Mouse (Mus musculus): ENCODE results near the gene Cxcr2.

The Cxcr2 gene

DNA sequence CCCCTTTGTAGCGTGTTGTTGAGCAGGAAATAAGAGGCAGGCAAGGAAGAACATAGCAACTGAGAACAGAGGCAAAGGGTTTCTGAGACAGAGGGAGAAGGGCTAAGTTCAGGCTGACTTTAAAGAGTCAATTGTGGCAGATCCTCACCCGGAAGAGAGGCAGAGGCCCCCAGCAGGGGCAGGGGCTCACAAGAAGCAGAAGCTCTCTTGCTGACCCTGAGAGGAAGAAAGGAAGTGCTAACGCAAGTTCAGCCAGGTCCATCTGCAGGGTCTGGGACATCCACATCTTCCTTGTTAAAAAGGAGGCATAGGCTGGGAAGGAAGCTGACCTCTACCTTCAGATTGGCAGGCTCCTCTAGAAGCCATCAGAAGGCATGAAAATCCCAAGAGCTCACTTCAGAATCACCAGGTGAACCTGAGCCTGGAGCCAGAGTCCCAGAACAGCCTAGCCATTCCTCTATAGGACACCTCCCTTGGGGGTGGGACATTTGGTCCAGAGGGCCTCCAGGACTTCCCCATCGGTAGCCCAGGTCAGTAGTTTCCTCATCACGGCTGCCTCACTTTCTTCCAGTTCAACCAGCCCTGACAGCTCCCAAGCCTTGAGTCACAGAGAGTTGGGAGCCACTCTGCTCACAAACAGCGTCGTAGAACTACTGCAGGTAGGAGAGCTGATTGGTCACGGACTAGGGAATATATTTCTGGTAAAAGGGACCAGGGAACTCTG, at the start of gene Cxcr2:
TSS of gene Cxcr2 (plus strand) at position 529 of the 724 bp plus-strand sequence.
- no peak for DNase-seq (ENCODE audit: low read depth, low spot score)

- no peak for DNase-seq (ENCODE audit: low read depth, low spot score)
Measured at GRCm38 (mm10) chr1:74105660-74106059, 48.1 kb upstream of the Cxcr2 start.

DNA sequence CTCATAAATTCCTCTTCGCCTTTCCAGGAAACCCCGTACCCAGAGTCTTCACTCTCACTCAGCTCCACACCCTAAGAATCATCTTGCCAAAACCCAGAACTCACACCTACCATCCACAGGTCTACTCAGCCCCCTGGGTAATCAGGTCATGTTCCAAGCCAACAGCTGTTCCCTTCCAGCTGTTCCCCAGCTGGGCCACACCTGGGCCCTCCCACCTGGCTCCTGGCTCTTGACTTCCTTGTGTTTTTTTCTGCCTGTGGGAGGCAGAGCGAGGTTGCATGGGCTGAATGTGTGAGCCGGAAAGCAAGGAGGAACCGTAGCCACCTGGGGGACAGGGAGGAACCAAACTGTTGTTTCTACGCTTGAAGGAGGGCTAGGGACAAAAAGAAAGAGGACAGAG, 47.6 kb upstream of the Cxcr2 start:
- DNase-seq (ENCODE audit: low read depth, low spot score): no peak

DNA sequence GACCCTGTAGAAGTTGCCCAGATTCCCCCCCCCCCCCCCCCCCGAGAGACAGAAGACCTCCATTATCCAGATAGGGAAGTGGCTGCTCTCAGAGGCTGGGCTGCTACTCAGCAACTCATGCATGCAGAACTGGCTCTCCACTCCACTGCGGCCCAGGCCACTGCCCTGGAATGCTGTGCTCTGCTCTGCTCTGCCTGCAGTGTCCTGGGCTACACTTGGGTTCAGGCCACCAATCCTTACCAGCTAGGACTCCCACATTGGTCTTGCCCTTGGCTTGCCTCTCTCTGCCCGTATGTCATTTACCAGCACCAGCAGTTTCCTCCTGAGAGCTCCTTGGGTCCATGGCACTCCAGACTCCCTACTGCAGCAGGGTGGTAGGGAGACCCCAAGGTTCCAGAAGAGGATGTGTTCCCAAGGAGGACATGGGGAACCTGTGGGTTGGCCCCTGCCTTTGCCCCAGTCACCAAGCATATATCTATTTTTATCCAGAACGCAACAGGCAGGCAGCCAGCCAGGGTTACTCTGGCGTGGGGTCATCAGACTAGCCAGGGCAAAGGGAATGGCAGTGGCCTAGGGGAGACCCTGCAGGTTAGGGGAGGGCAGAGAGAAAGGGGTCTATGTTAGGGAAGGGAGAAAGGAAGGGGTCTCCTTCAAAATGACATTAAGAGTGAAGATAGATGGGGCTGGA, 45.7 kb upstream of the Cxcr2 start:
- DNase-seq (ENCODE audit: low read depth, low spot score): no peak

- no peak for DNase-seq (ENCODE audit: low read depth, low spot score)
Measured at GRCm38 (mm10) chr1:74109670-74110069, 44.1 kb upstream of the Cxcr2 start.

DNA sequence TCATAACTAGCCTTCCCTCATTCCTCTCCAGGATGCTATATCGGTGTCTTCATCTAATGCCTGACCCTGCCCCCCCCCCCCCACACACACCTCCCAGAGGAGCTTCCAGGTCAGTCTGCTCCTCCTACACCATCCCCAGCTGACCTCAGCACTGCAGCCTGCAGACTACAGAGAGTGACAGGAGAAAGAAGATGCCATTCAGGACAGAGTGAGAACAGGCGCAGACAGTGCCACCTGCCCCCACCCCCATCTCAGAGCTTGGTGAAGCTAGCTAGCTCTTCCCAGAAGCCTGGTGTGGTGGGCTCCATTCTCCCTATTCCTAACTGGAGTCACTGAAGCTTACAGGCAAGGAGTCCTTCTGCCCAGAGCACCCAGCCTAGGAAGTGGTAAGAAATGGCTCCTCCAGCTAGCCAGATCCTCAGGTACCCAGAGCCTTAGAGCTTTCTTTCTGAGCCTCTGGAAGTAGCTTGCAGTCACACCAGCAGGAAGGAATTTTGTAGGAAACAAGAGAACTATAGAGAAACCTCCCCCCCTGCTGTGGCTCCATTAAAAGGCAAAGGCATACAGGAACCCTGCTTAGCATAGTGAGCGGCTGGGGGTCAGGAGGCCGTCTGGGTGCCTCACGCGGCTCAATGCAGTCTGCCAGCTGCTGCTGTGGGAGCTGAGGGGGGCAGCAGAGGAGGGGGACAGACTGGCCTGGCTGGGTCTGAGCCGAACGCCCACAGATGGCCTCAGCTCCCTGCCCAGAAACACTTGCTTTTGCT, 42.7 kb upstream of the Cxcr2 start:
- DNase-seq (ENCODE audit: low read depth, low spot score): no peak

GRCm38 (mm10) chr1:74111696-74112030, 42.1 kb upstream of the Cxcr2 start:
- DNase-seq (ENCODE audit: low read depth, low spot score): no peak

- DNase-seq (ENCODE audit: low read depth, low spot score): no peak
Measured at GRCm38 (mm10) chr1:74113071-74113470, 40.7 kb upstream of the Cxcr2 start.

DNA sequence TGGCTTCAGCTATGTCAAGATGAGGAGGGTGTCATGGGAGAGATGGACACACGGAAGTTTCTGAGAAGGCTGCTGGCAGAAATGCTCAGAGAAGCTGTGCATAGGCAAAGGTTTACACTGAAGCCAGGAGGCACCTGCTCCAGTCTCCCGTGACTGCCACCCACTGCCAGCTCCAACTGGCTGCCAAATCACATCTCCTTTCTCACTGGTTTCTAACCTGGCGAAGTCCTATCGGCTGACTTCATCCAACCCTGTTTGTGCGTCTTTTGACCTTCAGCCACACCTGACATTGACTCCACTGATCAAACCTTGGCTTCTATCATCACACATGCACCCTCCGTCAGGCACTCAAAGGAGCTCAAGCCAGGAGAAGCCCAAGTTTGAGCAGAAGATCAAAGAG, 35.9 kb upstream of the Cxcr2 start:
- no peak for DNase-seq (ENCODE audit: low read depth, low spot score)

- no peak for DNase-seq (ENCODE audit: low read depth, low spot score)
Measured at GRCm38 (mm10) chr1:74119115-74119514, 34.7 kb upstream of the Cxcr2 start.

DNA sequence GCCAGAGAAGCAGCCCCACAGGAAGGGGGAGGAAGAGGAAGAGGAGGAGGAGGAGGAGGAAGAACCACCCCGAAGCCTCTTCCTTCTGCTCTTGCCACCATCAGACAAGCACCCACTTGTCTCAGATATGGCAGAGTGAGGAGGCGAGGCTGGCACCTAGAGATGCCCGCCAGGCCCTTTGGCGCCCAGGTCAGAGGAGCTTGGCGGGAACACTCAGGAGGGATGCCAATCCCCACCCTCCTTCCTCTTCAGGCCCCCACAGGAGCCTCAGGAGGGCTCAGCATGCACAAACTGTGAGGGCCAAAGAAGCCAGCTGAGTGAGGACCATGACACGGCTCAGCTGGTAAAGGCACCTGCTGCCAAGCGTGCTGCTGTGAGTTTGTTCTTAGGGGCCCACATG, 32.7 kb upstream of the Cxcr2 start:
- no peak for DNase-seq (ENCODE audit: low read depth, low spot score)

GRCm38 (mm10) chr1:74121821-74122576, 31.8 kb upstream of the Cxcr2 start:
- no peak for DNase-seq (ENCODE audit: low read depth, low spot score)

GRCm38 (mm10) chr1:74123215-74123614, 30.6 kb upstream of the Cxcr2 start:
- DNase-seq (ENCODE audit: low read depth, low spot score): no peak

DNA sequence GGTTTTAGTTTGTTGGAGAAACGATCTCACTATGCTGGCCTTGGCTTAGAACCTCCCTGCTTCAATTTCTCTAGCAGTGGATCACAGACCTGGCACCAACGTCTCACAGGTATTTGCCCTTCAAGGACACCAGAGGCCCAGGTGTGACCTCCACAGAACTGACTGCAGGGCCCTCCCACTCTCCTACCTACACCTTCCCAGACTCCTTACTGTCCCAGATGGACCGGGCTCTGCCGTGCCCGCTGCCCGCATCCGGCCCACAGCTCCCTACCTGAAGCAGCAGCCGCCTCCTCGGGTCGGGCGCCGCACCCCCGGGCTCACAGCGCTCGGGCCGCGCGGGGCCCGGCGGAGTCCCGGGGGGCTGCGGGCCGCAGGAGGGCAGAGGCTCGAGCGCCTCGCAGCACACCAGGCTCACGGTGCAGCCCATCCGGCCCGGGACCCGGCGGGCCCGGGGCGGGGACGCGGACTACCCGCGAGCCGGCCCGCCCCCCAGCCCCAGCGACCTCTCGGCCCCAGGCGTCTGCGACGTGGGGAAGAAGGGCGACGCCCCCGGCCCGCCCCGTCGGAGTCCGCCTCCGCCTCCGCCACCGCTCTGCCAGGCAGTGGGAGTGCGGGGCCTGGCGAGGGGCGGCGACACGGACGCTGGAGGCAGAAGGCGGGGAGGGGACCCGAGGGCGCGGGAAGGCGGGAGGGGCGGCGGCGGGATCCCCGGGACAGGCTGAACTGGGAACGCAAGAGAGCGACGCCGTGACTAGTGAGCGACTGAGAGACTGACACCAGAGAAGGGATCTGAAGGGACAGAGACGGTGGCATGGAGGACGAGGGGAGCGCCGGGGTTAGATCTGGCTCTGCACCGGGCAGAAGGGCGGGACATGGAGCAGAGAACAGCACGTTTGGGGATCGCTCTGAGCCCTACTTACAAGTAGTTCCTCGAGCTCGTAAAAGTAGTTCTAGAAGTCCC, 29.5 kb upstream of the Cxcr2 start, which contains the start of gene Tns1:
TSS of gene Tns1 (minus strand) at position 429 of the 961 bp plus-strand sequence.
- DNase-seq (ENCODE audit: low read depth, low spot score): peak; percentile 73

GRCm38 (mm10) chr1:74124991-74125552, 28.7 kb upstream of the Cxcr2 start, which contains the start of gene Rufy4:
TSS of gene Rufy4 (plus strand) at chr1:74125541.
- DNase-seq (ENCODE audit: low read depth, low spot score): peak; percentile 75

- DNase-seq (ENCODE audit: low read depth, low spot score): no peak
Measured at GRCm38 (mm10) chr1:74130883-74131659, 22.7 kb upstream of the Cxcr2 start.

GRCm38 (mm10) chr1:74132011-74132410, 21.8 kb upstream of the Cxcr2 start:
- DNase-seq (ENCODE audit: low read depth, low spot score): no peak

DNA sequence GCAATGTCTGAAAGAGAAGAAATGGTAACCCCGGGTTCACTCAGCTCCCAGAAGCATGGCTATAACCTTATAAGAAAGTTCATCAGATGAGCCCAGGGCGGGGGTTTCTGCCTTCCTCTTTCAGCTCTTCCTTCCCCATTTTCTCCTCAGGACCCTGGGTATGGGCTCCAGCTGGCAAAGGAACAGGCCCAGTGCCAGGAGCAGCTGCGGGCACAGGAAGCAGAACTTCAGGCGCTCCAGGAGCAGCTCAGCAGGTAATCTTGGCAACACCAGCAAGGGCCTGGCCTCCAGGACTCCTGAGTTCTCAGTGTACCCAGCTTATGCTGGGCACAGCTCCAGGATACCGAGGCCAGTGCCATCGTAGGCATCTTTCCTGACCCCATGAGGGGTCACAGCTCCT, 19.8 kb upstream of the Cxcr2 start:
- no peak for DNase-seq (ENCODE audit: low read depth, low spot score)

DNA sequence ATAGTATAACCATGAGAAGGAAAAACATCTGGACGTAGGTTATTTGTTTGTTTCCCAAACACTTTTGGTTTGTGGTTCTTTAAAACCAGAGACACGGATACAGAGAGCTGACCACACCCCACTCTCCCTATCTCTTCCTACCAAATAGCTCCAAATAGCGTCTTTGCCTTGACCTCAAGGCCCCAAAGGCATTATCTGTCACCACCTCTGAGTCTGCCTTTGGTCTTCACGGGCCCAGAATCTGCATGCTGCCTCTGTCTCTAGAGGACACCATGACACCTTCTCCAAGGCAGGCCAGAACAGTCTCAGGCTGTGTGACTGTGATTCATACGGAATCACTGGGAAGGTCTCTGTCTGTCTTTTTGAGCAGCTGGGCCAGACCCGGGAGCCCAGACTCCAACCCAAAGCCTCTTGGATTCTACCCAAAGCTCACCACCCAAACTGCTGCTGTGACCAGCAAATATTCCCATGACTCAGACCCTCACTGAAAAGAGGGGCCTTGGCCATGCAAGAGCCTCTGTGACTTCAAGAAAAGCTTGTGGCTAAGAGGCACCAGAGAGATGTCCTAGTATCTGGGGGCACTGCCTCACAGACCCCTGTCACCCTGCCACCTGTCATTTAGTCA, 18.4 kb upstream of the Cxcr2 start:
- DNase-seq (ENCODE audit: low read depth, low spot score): no peak
